Mouse (Mus musculus) liver, embryonic 13.5 days (tissue): ENCODE measurements around the gene Map3k15. TPM values are rescaled to one million over a fixed set of nuclear protein-coding genes. Genes with fewer than 3 reads are reported as not detected.

Experiments
- ATAC-seq: fragments of 200-750 bp; cut with Nextera tagmentation; 2 replicates; pipeline ENCODE4 v1.8.0; 2017; ENCODE audit warnings: low read depth, mild to moderate bottlenecking, moderate number of reproducible peaks, moderate library complexity
- DNase-seq: peaks from one replicate; pipeline ENCODE4 v3.0.0; 2022
- H3K27ac ChIP-seq: fragments of 300-500 bp; sonication (generic); 2 replicates; pipeline ENCODE4 v1.5.1; 2015; ENCODE audit warnings: moderate library complexity, mild to moderate bottlenecking, inconsistent platforms
- H3K27me3 ChIP-seq: fragments of 300-500 bp; sonication (generic); 2 replicates; pipeline ENCODE4 v1.6.1; 2015; ENCODE audit warnings: mild to moderate bottlenecking, inconsistent platforms
- H3K36me3 ChIP-seq: fragments of 300-500 bp; sonication (generic); 2 replicates; pipeline ENCODE4 v1.6.1; 2015; ENCODE audit warnings: mild to moderate bottlenecking, inconsistent platforms
- H3K4me1 ChIP-seq: fragments of 300-500 bp; sonication (generic); replicated peaks from 2 replicates; pipeline ENCODE4 v1.6.1; 2015; ENCODE audit warnings: inconsistent platforms
- H3K4me2 ChIP-seq: fragments of 300-500 bp; sonication (generic); 2 replicates; pipeline ENCODE4 v1.6.1; 2015; ENCODE audit warnings: inconsistent platforms, mild to moderate bottlenecking, moderate library complexity
- H3K4me3 ChIP-seq: fragments of 300-500 bp; sonication (generic); replicated peaks from 2 replicates; pipeline ENCODE4 v1.5.1; 2015; ENCODE audit warnings: mild to moderate bottlenecking, inconsistent platforms
- H3K9ac ChIP-seq: fragments of 300-500 bp; sonication (generic); 2 replicates; pipeline ENCODE4 v1.6.1; 2015; ENCODE audit warnings: mild to moderate bottlenecking, inconsistent platforms
- H3K9me3 ChIP-seq: fragments of 300-500 bp; sonication (generic); replicated peaks from 2 replicates; pipeline ENCODE4 v1.6.1; 2016; ENCODE audit warnings: inconsistent platforms
- WGBS: fragments of 180-500 bp; shearing (Covaris S2); methylation state at CpG from one replicate; pipeline ENCODE4 v1.1.7; 2015; ENCODE audit not compliant: insufficient replicate concordance; 5-methylcytosine and 5-hydroxymethylcytosine counted together
- polyA plus RNA-seq: library from polyadenylated mRNA; unstranded; fragments of >200 nt; fragmentation: Nextera tagmentation; extraction: Ambion mirVana; gene quantifications from 2 replicates; pipeline ENCODE4 v1.2.1, GENCODE M21; 2015

The Map3k15 gene
- polyA plus RNA-seq, 1 experiment from 2014 or later, result 0.10 TPM

DNA sequence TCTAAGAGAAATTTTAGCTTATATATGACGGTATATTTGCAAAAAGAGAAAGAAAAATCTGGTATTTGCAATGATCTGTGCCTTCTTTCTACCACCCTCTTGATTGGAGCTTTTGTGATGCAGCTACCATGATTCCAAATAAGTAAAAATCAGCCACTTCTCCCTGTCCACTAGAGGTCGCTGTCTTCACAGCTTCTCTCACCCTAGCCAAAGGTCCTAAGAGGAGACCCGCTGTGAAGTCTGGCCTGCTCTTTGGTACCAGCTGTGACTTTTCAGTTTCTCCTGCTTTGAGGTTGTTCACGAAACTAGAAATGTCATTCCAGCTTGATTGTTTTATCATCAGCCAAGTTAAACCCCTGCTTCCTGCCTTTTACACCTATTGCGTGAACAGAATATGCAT is 14.5 kb upstream of the Map3k15 start:
- no peaks in the 10 kb centered on the region for H3K9me3 ChIP-seq
- no peaks in the 10 kb centered on the region for H3K36me3 ChIP-seq
- WGBS, result 30% methylated on average over 5 of the region's 5 CpGs
- H3K4me3 ChIP-seq, result no peak overlapping the region
- no peaks in the 10 kb centered on the region for H3K4me1 ChIP-seq
- no peak overlapping the region for H3K9ac ChIP-seq
- ATAC-seq (no peak), DNase-seq (no peak)
- no peak overlapping the region for H3K27ac ChIP-seq
- no peaks in the 10 kb centered on the region for H3K27me3 ChIP-seq
- no peak overlapping the region for H3K4me2 ChIP-seq

DNA sequence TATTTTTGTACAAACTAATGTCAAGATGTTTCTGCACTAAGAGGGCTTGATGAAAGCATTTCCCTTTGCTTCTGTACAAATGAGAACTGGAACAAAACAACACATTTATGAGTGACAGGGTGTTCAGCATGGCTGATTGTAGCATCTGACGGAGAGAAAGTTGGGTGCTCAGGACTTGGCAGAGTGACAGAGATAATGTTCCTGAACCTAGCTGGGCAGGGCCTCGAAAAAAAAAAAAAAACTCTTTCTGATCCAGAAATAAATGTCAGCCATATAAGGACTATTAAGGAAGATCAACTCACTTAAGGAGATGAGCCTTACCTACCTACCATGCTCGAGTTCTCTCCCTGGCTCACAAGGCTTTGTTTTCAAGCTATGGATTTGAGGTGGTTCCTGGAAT is 12.0 kb upstream of the Map3k15 start:
- Histone ChIP-seq H3K9me3 (no peaks in the 10 kb centered on the region), H3K27me3 (no peaks in the 10 kb centered on the region), H3K4me1 (no peaks in the 10 kb centered on the region), H3K4me3 (no peak overlapping the region), H3K9ac (no peak overlapping the region), H3K4me2 (no peak overlapping the region), H3K36me3 (no peaks in the 10 kb centered on the region), H3K27ac (no peak overlapping the region)
- ATAC-seq (no peak), DNase-seq (no peak)
- 47% methylated on average over 3 of the region's 3 CpGs for WGBS

DNA sequence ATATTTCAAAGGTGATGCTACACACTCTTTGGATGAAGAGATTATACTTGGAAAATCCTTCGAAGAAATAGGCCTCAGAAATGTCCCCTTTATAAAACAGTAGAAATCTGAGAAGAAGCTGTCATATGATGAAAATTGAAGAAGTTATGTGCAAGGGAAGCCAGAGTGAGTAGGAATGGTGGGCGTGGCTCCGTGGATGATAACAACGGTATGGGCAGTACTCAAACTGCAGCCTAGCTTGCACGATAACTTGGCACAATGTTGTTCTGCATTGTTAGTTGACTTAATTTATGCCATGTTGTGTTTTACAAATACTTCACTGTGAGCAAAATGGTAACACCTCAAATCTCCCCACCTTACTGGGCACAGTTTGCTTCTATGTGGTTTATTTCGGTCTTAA is 7.6 kb downstream of the Map3k15 start:
- 64% methylated on average over 6 of the region's 6 CpGs for WGBS
- no peaks in the 10 kb centered on the region for H3K9me3 ChIP-seq
- no peaks in the 10 kb centered on the region for H3K4me1 ChIP-seq
- no peaks in the 10 kb centered on the region for H3K36me3 ChIP-seq
- H3K4me3 ChIP-seq, result no peak overlapping the region
- no peak overlapping the region for H3K27ac ChIP-seq
- H3K4me2 ChIP-seq, result no peak overlapping the region
- DNase-seq, result no peak
- H3K27me3 ChIP-seq, result 0 out of 2 replicates have a peak, but pooled peaks cover 3% of the 10 kb centered on the region
- ATAC-seq, result no peak
- H3K9ac ChIP-seq, result no peak overlapping the region

DNA sequence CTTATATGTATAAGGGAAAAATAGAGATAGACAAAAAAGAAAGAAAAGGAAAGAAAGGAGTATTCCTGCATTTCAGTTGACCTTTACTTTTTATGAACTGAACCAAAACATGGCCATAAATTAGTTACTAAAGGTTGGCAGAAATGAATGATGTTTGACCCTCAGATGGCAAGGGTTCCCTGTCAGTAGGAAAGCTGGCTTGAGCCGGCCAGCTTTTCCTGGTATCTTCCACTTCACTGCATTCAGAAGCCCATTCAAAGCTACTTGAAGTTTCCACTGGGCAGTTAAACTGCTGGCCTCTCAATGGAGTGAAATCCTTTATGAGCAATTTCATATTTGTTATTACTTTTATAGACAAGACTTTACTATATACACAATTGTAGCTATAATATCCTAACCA is 65.1 kb downstream of the Map3k15 start:
- no peak for ATAC-seq
- H3K4me3 ChIP-seq, result no peak overlapping the region
- WGBS, result 55% methylated on average over 1 of the region's 1 CpGs

DNA sequence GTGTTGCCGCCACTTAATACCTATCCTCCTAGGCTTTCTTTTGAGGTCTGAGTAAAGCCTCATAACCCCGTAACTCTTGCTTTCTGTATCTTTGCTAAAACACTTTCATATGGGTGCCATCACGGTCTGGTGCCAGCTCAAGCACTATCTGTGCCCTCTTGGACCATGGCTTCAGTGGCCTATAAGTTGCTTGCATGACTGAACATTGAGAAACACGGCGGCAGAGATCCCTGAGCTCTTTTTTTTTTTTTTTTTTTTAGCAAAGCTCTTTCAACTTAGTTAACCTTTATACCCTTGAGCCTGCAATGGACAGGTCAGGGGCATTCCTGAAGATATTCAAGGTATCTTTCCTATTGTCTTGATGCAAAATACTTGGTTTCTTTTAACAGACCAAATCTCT is 66.4 kb downstream of the Map3k15 start:
- Histone ChIP-seq H3K9me3 (no peaks in the 10 kb centered on the region), H3K4me1 (no peaks in the 10 kb centered on the region), H3K27ac (no peak overlapping the region), H3K9ac (no peak overlapping the region), H3K27me3 (no peaks in the 10 kb centered on the region), H3K4me3 (no peak overlapping the region), H3K4me2 (no peak overlapping the region), H3K36me3 (no peaks in the 10 kb centered on the region)
- 65% methylated on average over 5 of the region's 5 CpGs for WGBS
- ATAC-seq (no peak), DNase-seq (no peak)

More for the DNA sequence above, 65.1 kb downstream of the Map3k15 start:
- H3K27me3 ChIP-seq, result no peaks in the 10 kb centered on the region
- H3K36me3 ChIP-seq, result no peaks in the 10 kb centered on the region
- H3K27ac ChIP-seq, result no peak overlapping the region
- H3K9me3 ChIP-seq, result no peaks in the 10 kb centered on the region
- no peak overlapping the region for H3K4me2 ChIP-seq
- no peak for DNase-seq
- no peak overlapping the region for H3K9ac ChIP-seq
- no peaks in the 10 kb centered on the region for H3K4me1 ChIP-seq

DNA sequence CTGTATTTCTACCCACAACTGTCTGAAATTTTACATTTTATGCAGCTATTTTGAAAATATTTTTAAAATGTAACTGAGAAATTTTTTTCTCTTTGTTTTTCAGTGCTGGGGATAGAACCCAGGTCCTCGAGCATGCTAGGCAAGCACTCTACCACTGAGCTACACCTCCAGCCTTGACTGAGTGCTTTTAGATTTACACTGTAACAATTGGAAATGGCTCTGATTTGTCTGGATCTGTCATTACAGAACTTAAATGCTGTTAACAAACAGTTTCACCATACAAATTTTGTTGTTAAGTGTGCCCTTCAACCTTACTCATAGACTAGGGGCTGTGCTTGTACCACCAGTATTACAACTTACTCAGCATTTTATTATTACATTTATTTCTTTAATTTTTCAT is 103.7 kb downstream of the Map3k15 start:
- no peaks in the 10 kb centered on the region for H3K36me3 ChIP-seq
- 43% methylated on average over 1 of the region's 1 CpGs for WGBS
- ATAC-seq (no peak), DNase-seq (no peak)
- H3K27ac ChIP-seq, result no peak overlapping the region
- no peaks in the 10 kb centered on the region for H3K9me3 ChIP-seq
- no peaks in the 10 kb centered on the region for H3K4me1 ChIP-seq
- no peaks in the 10 kb centered on the region for H3K27me3 ChIP-seq
- H3K4me2 ChIP-seq, result no peak overlapping the region
- H3K9ac ChIP-seq, result no peak overlapping the region
- no peak overlapping the region for H3K4me3 ChIP-seq

DNA sequence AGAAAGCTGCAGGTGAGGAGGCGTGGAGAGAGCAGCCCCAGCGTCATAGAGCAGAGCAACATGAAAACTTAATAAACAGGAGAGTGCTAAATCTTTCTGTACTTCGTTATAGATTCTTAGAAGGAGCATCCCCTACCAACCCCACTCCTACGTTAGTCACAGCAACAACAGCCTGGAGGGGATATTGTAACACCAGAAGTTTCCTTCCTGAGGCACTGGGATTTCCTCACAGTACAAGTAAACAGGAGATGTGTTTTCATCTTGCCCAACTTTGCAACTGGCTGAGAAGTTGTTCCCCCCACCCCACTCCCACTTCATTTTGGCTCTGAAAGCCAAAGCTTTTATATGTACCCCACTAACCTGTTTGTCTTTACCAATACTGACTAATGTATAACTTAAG is 119.6 kb downstream of the Map3k15 start:
- Histone ChIP-seq H3K9ac (no peak overlapping the region), H3K36me3 (no peaks in the 10 kb centered on the region), H3K4me2 (no peak overlapping the region), H3K4me1 (no peaks in the 10 kb centered on the region), H3K27me3 (no peaks in the 10 kb centered on the region), H3K4me3 (no peak overlapping the region), H3K27ac (no peak overlapping the region), H3K9me3 (no peaks in the 10 kb centered on the region)
- 35% methylated on average over 4 of the region's 4 CpGs for WGBS
- ATAC-seq (no peak), DNase-seq (no peak)

DNA sequence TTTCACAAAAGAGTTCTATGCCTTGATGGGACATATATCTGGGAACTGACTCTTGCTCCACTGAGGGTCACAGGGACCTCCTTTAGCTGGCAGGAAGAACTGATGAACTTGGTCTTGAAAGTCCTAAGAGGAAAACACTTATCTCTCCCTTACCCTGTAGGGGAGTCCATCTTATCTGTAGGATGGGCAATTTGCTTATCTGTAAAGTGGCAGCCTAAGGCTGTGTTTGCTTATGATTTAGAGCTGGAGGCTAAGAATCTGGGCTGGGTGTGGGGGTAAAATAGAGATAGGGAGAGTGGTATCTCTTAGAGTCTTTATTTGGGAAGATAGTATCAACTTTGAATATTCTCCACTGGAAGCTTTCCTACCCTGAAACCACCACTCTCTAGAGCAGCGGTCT is 125.5 kb downstream of the Map3k15 start:
- Histone ChIP-seq H3K4me1 (0 out of 2 replicates have a peak, but pooled peaks cover 6% of the 10 kb centered on the region), H3K4me2 (no peak overlapping the region), H3K36me3 (no peaks in the 10 kb centered on the region), H3K4me3 (no peak overlapping the region), H3K9me3 (no peaks in the 10 kb centered on the region), H3K27me3 (no peaks in the 10 kb centered on the region), H3K27ac (no peak overlapping the region), H3K9ac (no peak overlapping the region)
- ATAC-seq, result no peak
- DNase-seq, result no peak
- 50% methylated on average over 1 of the region's 1 CpGs for WGBS

DNA sequence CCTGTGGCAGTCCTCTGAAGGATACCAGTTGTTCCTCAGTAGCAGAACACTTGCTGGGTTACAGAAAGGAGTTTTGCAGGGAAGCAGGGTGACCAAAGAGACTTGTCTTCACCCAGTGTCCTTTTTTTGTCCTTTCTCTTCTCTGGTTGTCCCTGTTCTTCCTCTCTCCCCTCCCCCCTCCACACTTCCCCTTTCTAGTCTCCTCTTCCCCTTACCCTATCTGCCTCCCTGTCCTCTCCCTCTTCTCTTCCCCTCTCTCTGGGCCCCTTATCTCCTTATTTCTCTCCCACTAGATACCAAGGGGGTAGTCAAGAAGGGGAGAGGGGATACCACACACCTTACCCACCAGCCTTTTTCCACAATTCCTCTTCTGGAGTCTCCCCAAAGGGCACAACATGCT is 127.8 kb downstream of the Map3k15 start:
- no peak for ATAC-seq
- no peak for DNase-seq
- Histone ChIP-seq H3K9me3 (no peaks in the 10 kb centered on the region), H3K9ac (no peak overlapping the region), H3K27ac (no peak overlapping the region), H3K4me3 (no peak overlapping the region), H3K4me2 (no peak overlapping the region), H3K27me3 (no peaks in the 10 kb centered on the region), H3K36me3 (peaks cover 8% of the 10 kb centered on the region; the same call in 1 of the 2 replicates), H3K4me1 (0 out of 2 replicates have a peak, but pooled peaks cover 6% of the 10 kb centered on the region)

DNA sequence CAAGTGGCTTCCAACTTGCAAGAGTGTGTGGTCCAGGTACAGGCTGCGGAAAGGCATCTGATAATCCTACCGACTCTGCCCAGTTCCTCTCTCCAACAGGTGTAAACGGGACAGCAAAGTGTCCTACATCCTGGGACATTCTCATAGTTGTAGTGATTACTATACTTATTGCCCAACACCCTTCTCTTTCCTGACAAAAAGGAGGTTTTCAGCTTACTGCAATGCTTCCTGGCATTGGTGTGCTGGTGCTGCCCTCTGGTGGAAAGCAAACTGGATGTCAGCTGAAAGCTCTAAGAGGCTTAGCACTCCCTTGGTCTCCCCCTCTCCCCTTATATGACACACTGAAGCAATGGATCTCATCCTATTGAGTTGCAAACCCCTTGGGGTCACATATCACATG is 128.4 kb downstream of the Map3k15 start:
- Histone ChIP-seq H3K9ac (no peak overlapping the region), H3K36me3 (peaks cover 13% of the 10 kb centered on the region), H3K4me1 (0 out of 2 replicates have a peak, but pooled peaks cover 6% of the 10 kb centered on the region), H3K27me3 (no peaks in the 10 kb centered on the region), H3K4me2 (no peak overlapping the region), H3K4me3 (no peak overlapping the region), H3K9me3 (no peaks in the 10 kb centered on the region), H3K27ac (no peak overlapping the region)
- 45% methylated on average over 3 of the region's 3 CpGs for WGBS
- ATAC-seq (0 out of 2 replicates have a peak, but pooled peaks have one; percentile 41), DNase-seq (no peak)

DNA sequence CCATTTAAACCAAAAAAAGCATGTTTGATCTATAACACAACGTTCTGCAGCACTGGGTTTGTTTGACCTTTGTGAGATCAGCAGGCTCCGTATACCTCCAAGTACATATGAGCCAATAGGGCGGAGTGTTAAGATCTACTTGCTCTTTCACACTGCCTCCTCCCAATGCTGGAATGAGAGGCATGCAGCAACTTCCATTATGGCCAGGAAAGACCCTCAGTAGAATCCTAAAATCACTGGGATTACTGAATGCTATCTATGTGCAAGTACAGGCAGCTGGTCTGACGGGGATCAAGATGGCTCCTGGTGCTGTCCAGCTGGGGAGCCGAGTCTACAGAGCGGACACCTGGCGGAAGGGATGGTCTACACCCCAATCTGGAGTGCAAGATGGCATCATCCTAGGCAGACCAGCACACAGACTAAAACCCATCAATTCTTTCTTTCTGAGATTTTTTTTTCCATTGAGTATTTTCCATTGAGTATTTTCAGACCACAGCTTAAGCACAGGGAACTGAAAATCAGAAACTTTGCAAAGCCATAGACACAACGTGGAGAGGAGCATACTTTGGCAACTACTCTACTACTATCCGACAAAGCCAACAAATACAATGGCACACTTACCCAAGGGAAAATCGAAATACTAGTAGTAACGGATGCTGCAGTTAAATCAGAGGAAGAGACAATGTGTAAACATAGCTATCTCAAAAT is 146.1 kb downstream of the Map3k15 start:
- Histone ChIP-seq H3K4me1 (peaks cover 21% of the 10 kb centered on the region), H3K9ac (no peak overlapping the region), H3K4me3 (no peak overlapping the region), H3K9me3 (no peaks in the 10 kb centered on the region), H3K36me3 (peaks cover 13% of the 10 kb centered on the region), H3K27ac (no peak overlapping the region), H3K27me3 (no peaks in the 10 kb centered on the region), H3K4me2 (no peak overlapping the region)
- 68% methylated on average over 11 of the region's 11 CpGs for WGBS
- ATAC-seq (no peak), DNase-seq (no peak)

DNA sequence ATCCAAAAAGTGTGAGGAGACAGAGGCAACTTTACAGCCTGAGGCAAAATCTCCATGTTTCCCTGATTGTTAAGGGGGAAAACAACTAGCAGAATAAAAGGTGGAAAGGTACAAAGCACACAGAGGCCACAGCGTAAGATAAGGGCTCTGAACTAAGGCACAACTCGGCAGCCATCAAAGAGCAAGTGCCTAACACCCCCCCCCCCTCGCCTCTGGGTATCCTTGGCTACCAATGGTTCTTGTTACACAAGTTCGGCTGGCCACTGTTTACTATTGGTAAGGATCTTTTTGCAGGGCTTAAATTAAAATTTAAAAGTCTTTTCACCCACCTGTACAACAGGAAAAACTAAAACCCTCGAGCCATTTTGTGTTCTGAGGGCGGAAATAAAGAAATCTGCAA is 147.5 kb downstream of the Map3k15 start:
- Histone ChIP-seq H3K9ac (peak overlapping the region; percentile 81), H3K36me3 (peaks cover 5% of the 10 kb centered on the region), H3K4me2 (peak overlapping the region; percentile 72), H3K4me1 (peaks cover 21% of the 10 kb centered on the region), H3K9me3 (no peaks in the 10 kb centered on the region), H3K4me3 (peak overlapping the region; percentile 75), H3K27ac (no peak overlapping the region), H3K27me3 (no peaks in the 10 kb centered on the region)
- 34% methylated on average over 6 of the region's 6 CpGs for WGBS
- no peak for ATAC-seq
- DNase-seq, result no peak
